Mouse (Mus musculus): ENCODE results near the gene Gltp. TPM values are rescaled to one million over a fixed set of nuclear protein-coding genes. Genes with fewer than 3 reads are reported as not detected.

Gene Gltp
- polyA plus RNA-seq, 2 experiments: 18.4 to 25.4 TPM

- H3K4me2 ChIP-seq (ENCODE audit: low read depth): no peak overlapping the region
- no peak overlapping the region for H3K9ac ChIP-seq (replicated peaks)
- H3K9me3 ChIP-seq (ENCODE audit: control insufficient read depth, low read length): no peaks in the 10 kb centered on the region
- H3K27ac ChIP-seq: no peak overlapping the region
- H3K36me3 ChIP-seq (replicated peaks; ENCODE audit: control insufficient read depth, insufficient read depth, low read depth): peaks cover 21% of the 10 kb centered on the region
- ATAC-seq (ENCODE audit: insufficient read depth) (no peak), DNase-seq (ENCODE audit: low read depth in 3 of 3, low spot score in 3 of 3) (no peak)
- no peak overlapping the region for H3K4me3 ChIP-seq (ENCODE audit: insufficient read depth in 1 of 2, low read depth in 2 of 2, low read length in 2 of 2)
- 84% methylated on average over 15 of the region's 15 CpGs for WGBS (ENCODE audit: insufficient replicate concordance)
- TF ChIP-seq EP300 (IDR thresholded peaks at IDR 0.05; ENCODE audit: low read depth) (no peak), CTCF (IDR thresholded peaks at IDR 0.05; ENCODE audit: low read depth) (no peak)
- H3K4me1 ChIP-seq (replicated peaks; ENCODE audit: control insufficient read depth in 2 of 2, insufficient read depth in 2 of 2, low read length in 1 of 2): no peaks in the 10 kb centered on the region
- H3K27me3 ChIP-seq (ENCODE audit: control insufficient read depth, insufficient read depth, low read length): no peaks in the 10 kb centered on the region
Measured at GRCm38 (mm10) chr5:114731969-114732368, 41.2 kb upstream of the Gltp start.

DNA sequence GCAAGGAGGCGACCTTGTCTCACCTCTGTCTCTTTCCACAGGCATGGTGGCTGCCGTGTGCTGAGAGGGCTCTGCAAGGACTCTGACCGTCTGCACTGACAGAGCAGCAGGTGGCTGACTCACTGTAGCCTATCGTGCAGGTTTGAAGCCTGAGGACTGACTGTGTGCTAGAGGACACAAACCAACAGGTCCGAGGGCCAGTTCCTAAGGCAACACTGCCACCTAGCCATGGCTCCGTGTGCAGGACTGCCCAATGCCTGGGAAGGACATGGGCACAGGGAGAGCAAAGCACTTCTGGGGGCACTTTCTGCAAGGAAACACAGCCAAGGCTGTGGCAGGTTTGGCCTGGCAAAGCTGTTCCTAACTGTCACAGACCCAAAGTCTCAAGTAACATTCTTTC, 40.7 kb upstream of the Gltp start:
- Histone ChIP-seq H3K27ac (no peak overlapping the region), H3K27me3 (ENCODE audit: control insufficient read depth, insufficient read depth, low read length) (no peaks in the 10 kb centered on the region), H3K9me3 (ENCODE audit: control insufficient read depth, low read length) (no peaks in the 10 kb centered on the region), H3K4me1 (replicated peaks; ENCODE audit: control insufficient read depth in 2 of 2, insufficient read depth in 2 of 2, low read length in 1 of 2) (no peaks in the 10 kb centered on the region), H3K4me3 (ENCODE audit: insufficient read depth in 1 of 2, low read depth in 2 of 2, low read length in 2 of 2) (no peak overlapping the region), H3K4me2 (ENCODE audit: low read depth) (no peak overlapping the region), H3K36me3 (replicated peaks; ENCODE audit: control insufficient read depth, insufficient read depth, low read depth) (peaks cover 21% of the 10 kb centered on the region), H3K9ac (replicated peaks) (no peak overlapping the region)
- 81% methylated on average over 6 of the region's 6 CpGs for WGBS (ENCODE audit: insufficient replicate concordance)
- DNase-seq (ENCODE audit: low read depth in 3 of 3, low spot score in 3 of 3) (no peak), ATAC-seq (ENCODE audit: insufficient read depth) (no peak)
- peak; percentile 34 for TF ChIP-seq CTCF (IDR thresholded peaks at IDR 0.05; ENCODE audit: low read depth)
- TF ChIP-seq EP300 (IDR thresholded peaks at IDR 0.05; ENCODE audit: low read depth): no peak

- Histone ChIP-seq H3K9me3 (ENCODE audit: control insufficient read depth, low read length) (no peaks in the 10 kb centered on the region), H3K4me3 (ENCODE audit: insufficient read depth in 1 of 2, low read depth in 2 of 2, low read length in 2 of 2) (no peak overlapping the region), H3K4me1 (replicated peaks; ENCODE audit: control insufficient read depth in 2 of 2, insufficient read depth in 2 of 2, low read length in 1 of 2) (no peaks in the 10 kb centered on the region), H3K9ac (replicated peaks) (no peak overlapping the region), H3K27ac (no peak overlapping the region), H3K36me3 (replicated peaks; ENCODE audit: control insufficient read depth, insufficient read depth, low read depth) (peaks cover 19% of the 10 kb centered on the region), H3K27me3 (ENCODE audit: control insufficient read depth, insufficient read depth, low read length) (no peaks in the 10 kb centered on the region), H3K4me2 (ENCODE audit: low read depth) (no peak overlapping the region)
- WGBS (ENCODE audit: insufficient replicate concordance): 84% methylated on average over 10 of the region's 10 CpGs
- TF ChIP-seq EP300 (IDR thresholded peaks at IDR 0.05; ENCODE audit: low read depth) (no peak), CTCF (IDR thresholded peaks at IDR 0.05; ENCODE audit: low read depth) (no peak)
- DNase-seq (ENCODE audit: low read depth in 3 of 3, low spot score in 3 of 3) (no peak), ATAC-seq (ENCODE audit: insufficient read depth) (no peak)
Measured at GRCm38 (mm10) chr5:114730129-114730528, 39.3 kb upstream of the Gltp start.

DNA sequence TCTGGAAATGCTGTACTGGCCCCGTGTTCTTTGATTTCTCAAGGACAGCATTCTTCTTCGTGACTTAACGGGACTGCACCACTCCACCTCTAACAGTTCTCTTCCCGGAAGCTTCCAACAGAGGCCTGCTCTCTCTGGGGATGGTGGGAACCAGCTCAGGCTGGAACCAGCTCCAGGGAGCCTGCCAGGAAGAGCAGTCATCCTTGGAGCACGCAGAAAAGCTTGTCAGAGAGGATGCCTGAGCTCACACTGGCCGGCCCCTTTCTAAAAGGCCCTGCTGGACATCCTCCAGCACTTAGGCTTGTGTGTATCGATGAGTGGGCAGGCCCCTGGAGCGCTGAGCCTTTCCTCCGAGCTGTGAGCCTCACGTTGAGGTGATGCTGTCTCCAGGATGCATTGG, 37.4 kb upstream of the Gltp start:
- ATAC-seq (ENCODE audit: insufficient read depth): no peak
- no peak overlapping the region for H3K9ac ChIP-seq (replicated peaks)
- H3K36me3 ChIP-seq (replicated peaks; ENCODE audit: control insufficient read depth, insufficient read depth, low read depth): peaks cover 13% of the 10 kb centered on the region
- no peak for DNase-seq (ENCODE audit: low read depth in 3 of 3, low spot score in 3 of 3)
- H3K9me3 ChIP-seq (ENCODE audit: control insufficient read depth, low read length): no peaks in the 10 kb centered on the region
- no peaks in the 10 kb centered on the region for H3K27me3 ChIP-seq (ENCODE audit: control insufficient read depth, insufficient read depth, low read length)
- H3K4me2 ChIP-seq (ENCODE audit: low read depth): no peak overlapping the region
- H3K4me1 ChIP-seq (replicated peaks; ENCODE audit: control insufficient read depth in 2 of 2, insufficient read depth in 2 of 2, low read length in 1 of 2): no peaks in the 10 kb centered on the region
- no peak overlapping the region for H3K27ac ChIP-seq
- H3K4me3 ChIP-seq (ENCODE audit: insufficient read depth in 1 of 2, low read depth in 2 of 2, low read length in 2 of 2): no peak overlapping the region
- TF ChIP-seq CTCF (IDR thresholded peaks at IDR 0.05; ENCODE audit: low read depth) (no peak), EP300 (IDR thresholded peaks at IDR 0.05; ENCODE audit: low read depth) (no peak)
- WGBS (ENCODE audit: insufficient replicate concordance): 81% methylated on average over 10 of the region's 10 CpGs

DNA sequence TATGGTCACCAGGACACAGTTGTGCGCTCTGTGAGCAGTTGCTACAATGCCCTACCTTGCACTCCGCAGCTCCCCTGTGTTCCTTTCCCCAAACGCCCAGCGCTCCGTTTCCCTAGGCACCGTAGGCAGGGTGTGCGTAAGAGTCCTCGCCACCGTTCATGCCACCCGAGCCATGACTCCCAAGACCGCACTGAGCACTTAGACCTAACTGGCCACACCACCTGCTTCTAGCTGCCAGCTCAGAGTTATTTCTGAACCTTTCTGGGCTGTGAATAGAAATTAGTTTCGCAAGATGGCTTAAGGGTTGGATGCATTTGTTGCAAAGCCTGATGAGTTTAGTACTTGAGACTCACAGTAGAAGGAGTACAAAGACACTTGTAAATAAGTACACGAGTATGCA, 32.1 kb upstream of the Gltp start:
- no peak overlapping the region for H3K27ac ChIP-seq
- H3K9ac ChIP-seq (replicated peaks): no peak overlapping the region
- H3K36me3 ChIP-seq (replicated peaks; ENCODE audit: control insufficient read depth, insufficient read depth, low read depth): peaks cover 10% of the 10 kb centered on the region
- H3K27me3 ChIP-seq (ENCODE audit: control insufficient read depth, insufficient read depth, low read length): no peaks in the 10 kb centered on the region
- TF ChIP-seq EP300 (IDR thresholded peaks at IDR 0.05; ENCODE audit: low read depth) (no peak), CTCF (IDR thresholded peaks at IDR 0.05; ENCODE audit: low read depth) (no peak)
- WGBS (ENCODE audit: insufficient replicate concordance): 85% methylated on average over 13 of the region's 13 CpGs
- H3K9me3 ChIP-seq (ENCODE audit: control insufficient read depth, low read length): no peaks in the 10 kb centered on the region
- ATAC-seq (ENCODE audit: insufficient read depth): no peak
- H3K4me2 ChIP-seq (ENCODE audit: low read depth): no peak overlapping the region
- no peak for DNase-seq (ENCODE audit: low read depth in 3 of 3, low spot score in 3 of 3)
- H3K4me3 ChIP-seq (ENCODE audit: insufficient read depth in 1 of 2, low read depth in 2 of 2, low read length in 2 of 2): no peak overlapping the region
- H3K4me1 ChIP-seq (replicated peaks; ENCODE audit: control insufficient read depth in 2 of 2, insufficient read depth in 2 of 2, low read length in 1 of 2): no peaks in the 10 kb centered on the region

Data from liver, embryonic 14.5 days (tissue).